Mouse (Mus musculus): Measurements from ENCODE around the gene Jpt2. TPM values are rescaled to one million over a fixed set of nuclear protein-coding genes. Genes with fewer than 3 reads are reported as not detected.

Gene Jpt2
- total and polyA plus RNA-seq, 2 experiments: 12.2 to 29.0 TPM

GRCm38 (mm10) chr17:24933163-24933562 is 27.3 kb downstream of the Jpt2 start:
- no peak for DNase-seq (ENCODE audit: extremely low read depth, low read depth, low spot score)
- peaks cover 6% of the 10 kb centered on the region for H3K4me1 ChIP-seq (ENCODE audit: control insufficient read depth, insufficient read depth, low read length)
- no peak overlapping the region for H3K27ac ChIP-seq (replicated peaks; ENCODE audit: insufficient read depth, low read depth, low read length)
- H3K9ac ChIP-seq (ENCODE audit: low read depth, low read length): no peak overlapping the region
- H3K36me3 ChIP-seq (ENCODE audit: control insufficient read depth, insufficient read depth, low read length): no peaks in the 10 kb centered on the region; the same call in 1 of the 2 replicates
- H3K27me3 ChIP-seq (ENCODE audit: control insufficient read depth, insufficient read depth, low read length): no peaks in the 10 kb centered on the region
- TF ChIP-seq POLR2A (IDR thresholded peaks at IDR 0.05; ENCODE audit: extremely low read depth, insufficient read depth, low read length) (no peak), CTCF (IDR thresholded peaks at IDR 0.05; ENCODE audit: low read depth, low read length) (no peak)
- 73% methylated on average over 4 of the region's 4 CpGs for WGBS
- peaks cover 25% of the 10 kb centered on the region for H3K79me2 ChIP-seq (ENCODE audit: control insufficient read depth, insufficient read depth, low read length)
- H3K4me3 ChIP-seq (ENCODE audit: insufficient read depth, low read depth, low read length): no peak overlapping the region

GRCm38 (mm10) chr17:24932431-24932830 is 28.1 kb downstream of the Jpt2 start:
- no peak overlapping the region for H3K4me3 ChIP-seq (ENCODE audit: insufficient read depth, low read depth, low read length)
- 31% methylated on average over 4 of the region's 4 CpGs for WGBS
- H3K36me3 ChIP-seq (ENCODE audit: control insufficient read depth, insufficient read depth, low read length): peaks cover 6% of the 10 kb centered on the region
- H3K27me3 ChIP-seq (ENCODE audit: control insufficient read depth, insufficient read depth, low read length): no peaks in the 10 kb centered on the region
- DNase-seq (ENCODE audit: extremely low read depth, low read depth, low spot score): peak; percentile 87
- peaks cover 25% of the 10 kb centered on the region for H3K79me2 ChIP-seq (ENCODE audit: control insufficient read depth, insufficient read depth, low read length)
- TF ChIP-seq POLR2A (IDR thresholded peaks at IDR 0.05; ENCODE audit: extremely low read depth, insufficient read depth, low read length) (no peak), CTCF (IDR thresholded peaks at IDR 0.05; ENCODE audit: low read depth, low read length) (no peak)
- no peak overlapping the region for H3K9ac ChIP-seq (ENCODE audit: low read depth, low read length)
- H3K4me1 ChIP-seq (ENCODE audit: control insufficient read depth, insufficient read depth, low read length): peaks cover 6% of the 10 kb centered on the region
- no peak overlapping the region for H3K27ac ChIP-seq (replicated peaks; ENCODE audit: insufficient read depth, low read depth, low read length)

DNA sequence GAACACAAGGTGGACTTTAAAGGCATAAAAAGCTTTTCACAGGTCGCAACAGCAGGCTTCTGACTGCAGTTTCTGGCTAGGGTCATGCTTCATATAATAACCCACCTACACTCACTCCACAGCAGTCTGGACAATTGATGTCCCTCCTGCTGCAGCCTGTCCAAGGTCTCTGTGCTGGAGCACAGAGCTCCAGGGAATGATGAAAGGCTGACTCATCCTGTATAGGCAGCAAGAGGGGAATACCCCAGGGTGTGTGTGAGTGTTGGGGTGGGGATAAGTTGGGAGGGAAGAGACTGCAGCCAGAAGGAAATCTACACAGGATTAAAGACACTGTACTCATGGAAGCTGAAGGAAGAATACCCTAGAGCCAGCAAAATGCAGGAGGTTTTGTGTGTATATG is 31.0 kb downstream of the Jpt2 start:
- H3K36me3 ChIP-seq (ENCODE audit: control insufficient read depth, insufficient read depth, low read length): peaks cover 14% of the 10 kb centered on the region
- H3K4me3 ChIP-seq (ENCODE audit: insufficient read depth, low read depth, low read length): no peak overlapping the region
- TF ChIP-seq POLR2A (IDR thresholded peaks at IDR 0.05; ENCODE audit: extremely low read depth, insufficient read depth, low read length) (no peak), CTCF (IDR thresholded peaks at IDR 0.05; ENCODE audit: low read depth, low read length) (no peak)
- H3K79me2 ChIP-seq (ENCODE audit: control insufficient read depth, insufficient read depth, low read length): peaks cover 9% of the 10 kb centered on the region; the same call in 1 of the 2 replicates
- WGBS: 86% methylated on average over 1 of the region's 1 CpGs
- DNase-seq (ENCODE audit: extremely low read depth, low read depth, low spot score): no peak
- no peak overlapping the region for H3K27ac ChIP-seq (replicated peaks; ENCODE audit: insufficient read depth, low read depth, low read length)
- no peaks in the 10 kb centered on the region for H3K27me3 ChIP-seq (ENCODE audit: control insufficient read depth, insufficient read depth, low read length)
- no peak overlapping the region for H3K9ac ChIP-seq (ENCODE audit: low read depth, low read length)
- H3K4me1 ChIP-seq (ENCODE audit: control insufficient read depth, insufficient read depth, low read length): peaks cover 2% of the 10 kb centered on the region; the same call in 1 of the 2 replicates

DNA sequence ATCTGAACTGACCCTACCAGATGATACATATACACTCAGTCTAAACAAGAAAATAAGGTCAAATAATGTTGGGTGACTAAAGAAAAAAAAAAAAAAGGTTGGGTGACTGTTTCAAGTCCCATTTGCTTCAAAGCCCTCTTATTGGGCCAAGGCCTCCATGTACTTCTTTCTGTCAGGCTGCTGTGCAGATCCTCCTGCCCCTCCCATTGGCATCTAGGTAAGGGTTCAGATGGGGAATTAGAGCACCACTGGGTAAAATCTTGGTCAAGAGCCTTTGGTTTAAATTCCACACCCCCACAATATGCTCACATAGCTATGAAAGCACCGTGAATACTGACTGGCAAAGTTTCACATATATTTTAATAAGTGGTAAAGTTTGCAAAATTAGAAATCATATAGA is 37.2 kb downstream of the Jpt2 start:
- DNase-seq (ENCODE audit: extremely low read depth, low read depth, low spot score): no peak
- H3K27me3 ChIP-seq (ENCODE audit: control insufficient read depth, insufficient read depth, low read length): no peaks in the 10 kb centered on the region
- no peak overlapping the region for H3K9ac ChIP-seq (ENCODE audit: low read depth, low read length)
- no peak for TF ChIP-seq CTCF (IDR thresholded peaks at IDR 0.05; ENCODE audit: low read depth, low read length)
- TF ChIP-seq POLR2A (IDR thresholded peaks at IDR 0.05; ENCODE audit: extremely low read depth, insufficient read depth, low read length): no peak
- H3K36me3 ChIP-seq (ENCODE audit: control insufficient read depth, insufficient read depth, low read length): peaks cover 49% of the 10 kb centered on the region
- H3K4me1 ChIP-seq (ENCODE audit: control insufficient read depth, insufficient read depth, low read length): no peaks in the 10 kb centered on the region
- H3K27ac ChIP-seq (replicated peaks; ENCODE audit: insufficient read depth, low read depth, low read length): no peak overlapping the region
- WGBS: 95% methylated on average over 1 of the region's 1 CpGs
- H3K4me3 ChIP-seq (ENCODE audit: insufficient read depth, low read depth, low read length): no peak overlapping the region
- H3K79me2 ChIP-seq (ENCODE audit: control insufficient read depth, insufficient read depth, low read length): no peaks in the 10 kb centered on the region; the same call in 1 of the 2 replicates

DNA sequence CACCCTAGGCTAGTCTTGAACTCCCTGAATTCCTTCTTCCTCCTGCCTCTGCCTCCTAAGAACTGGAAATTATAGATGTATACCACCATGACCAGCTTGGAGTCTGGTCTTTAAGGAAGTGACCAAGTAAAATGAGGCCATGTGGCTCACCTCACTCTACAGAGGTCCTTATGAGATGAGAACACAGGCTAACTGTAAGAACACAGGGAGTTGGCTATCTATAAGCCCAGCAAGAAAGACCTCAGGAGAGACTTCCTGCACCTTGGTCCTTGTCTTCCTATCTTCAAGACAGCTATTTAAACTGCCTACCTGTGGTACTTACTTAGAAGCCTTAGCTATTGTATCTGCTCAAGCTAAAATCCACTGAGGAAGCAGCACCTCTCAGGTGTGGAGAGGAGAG is 46.5 kb downstream of the Jpt2 start:
- H3K27me3 ChIP-seq (ENCODE audit: control insufficient read depth, insufficient read depth, low read length): no peaks in the 10 kb centered on the region
- H3K79me2 ChIP-seq (ENCODE audit: control insufficient read depth, insufficient read depth, low read length): no peaks in the 10 kb centered on the region
- H3K4me1 ChIP-seq (ENCODE audit: control insufficient read depth, insufficient read depth, low read length): no peaks in the 10 kb centered on the region
- H3K36me3 ChIP-seq (ENCODE audit: control insufficient read depth, insufficient read depth, low read length): peaks cover 51% of the 10 kb centered on the region
- no peak overlapping the region for H3K9ac ChIP-seq (ENCODE audit: low read depth, low read length)
- DNase-seq (ENCODE audit: extremely low read depth, low read depth, low spot score): no peak
- TF ChIP-seq POLR2A (IDR thresholded peaks at IDR 0.05; ENCODE audit: extremely low read depth, insufficient read depth, low read length) (no peak), CTCF (IDR thresholded peaks at IDR 0.05; ENCODE audit: low read depth, low read length) (no peak)
- H3K4me3 ChIP-seq (ENCODE audit: insufficient read depth, low read depth, low read length): no peak overlapping the region
- no peak overlapping the region for H3K27ac ChIP-seq (replicated peaks; ENCODE audit: insufficient read depth, low read depth, low read length)

DNA sequence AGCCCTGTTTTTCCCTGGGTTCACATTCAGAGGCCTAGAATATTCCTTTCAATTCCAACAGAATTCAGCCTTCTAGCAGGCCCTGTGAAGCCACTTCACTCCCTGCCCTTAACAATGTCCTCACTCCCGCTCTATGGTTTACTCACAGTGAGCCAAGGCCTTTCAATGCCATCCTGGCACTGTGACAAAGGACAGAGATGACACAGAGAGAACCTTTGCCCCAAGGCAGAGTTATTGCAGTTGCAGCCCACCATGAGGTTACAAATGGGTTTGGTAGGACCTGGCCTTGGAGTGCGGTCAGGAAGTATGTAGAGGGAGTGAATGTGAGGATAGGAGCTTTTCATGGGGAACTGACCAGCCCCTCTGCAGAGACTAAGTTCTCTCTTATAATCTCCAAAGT is 52.9 kb downstream of the Jpt2 start:
- no peak for TF ChIP-seq POLR2A (IDR thresholded peaks at IDR 0.05; ENCODE audit: extremely low read depth, insufficient read depth, low read length)
- no peak for TF ChIP-seq CTCF (IDR thresholded peaks at IDR 0.05; ENCODE audit: low read depth, low read length)
- Histone ChIP-seq H3K4me1 (ENCODE audit: control insufficient read depth, insufficient read depth, low read length) (peaks cover 4% of the 10 kb centered on the region; the same call in 1 of the 2 replicates), H3K36me3 (ENCODE audit: control insufficient read depth, insufficient read depth, low read length) (peaks cover 43% of the 10 kb centered on the region), H3K27me3 (ENCODE audit: control insufficient read depth, insufficient read depth, low read length) (no peaks in the 10 kb centered on the region), H3K27ac (replicated peaks; ENCODE audit: insufficient read depth, low read depth, low read length) (no peak overlapping the region), H3K4me3 (ENCODE audit: insufficient read depth, low read depth, low read length) (no peak overlapping the region), H3K79me2 (ENCODE audit: control insufficient read depth, insufficient read depth, low read length) (no peaks in the 10 kb centered on the region), H3K9ac (ENCODE audit: low read depth, low read length) (no peak overlapping the region)
- peak; percentile 72 for DNase-seq (ENCODE audit: extremely low read depth, low read depth, low spot score)
- 49% methylated on average over 2 of the region's 2 CpGs for WGBS
